Mouse (Mus musculus): ENCODE data around the gene Rdh7.
"Not testable (repeated sequence)": the region's sequence is repeated elsewhere in the genome, so short reads cannot be mapped to it uniquely, and the experiment has no call there.

The Rdh7 gene

DNA sequence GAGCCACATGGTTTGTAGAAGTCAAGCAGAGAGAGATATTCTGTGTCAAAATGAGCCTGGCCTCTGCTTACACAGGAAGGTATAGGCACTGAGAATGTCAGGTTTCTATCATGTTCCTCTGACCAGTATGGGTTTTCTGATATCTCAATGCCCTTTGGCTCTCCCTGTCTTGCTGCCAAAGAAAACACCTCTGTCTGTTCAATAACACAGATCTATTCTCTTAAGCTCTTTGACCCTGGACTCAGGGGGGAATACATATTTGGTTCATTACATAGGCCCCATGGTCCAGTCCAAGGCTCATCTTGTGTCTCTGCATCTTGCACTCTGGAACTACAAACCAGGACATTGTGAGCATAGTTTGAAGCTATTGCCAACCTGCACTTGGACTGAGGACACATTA, at the start of gene Rdh7:
TSS of gene Rdh7 (minus strand) at position 213 of the 400 bp plus-strand sequence.
- DNase-seq, result peak; percentile 45

- DNase-seq, result peak; percentile 72 to 88
These were observed 48.9 kb upstream of the Rdh7 start for GRCm38 (mm10) chr10:127937428-127938010.

GRCm38 (mm10) chr10:127936747-127937409, 48.3 kb upstream of the Rdh7 start:
- DNase-seq, result peak in 1 of 2 experiments; percentile 38

- DNase-seq, result peak in 1 of 2 experiments; percentile 42
These were observed 47.7 kb upstream of the Rdh7 start for GRCm38 (mm10) chr10:127936271-127936670.

- DNase-seq, result peak in 1 of 2 experiments; percentile 34
These were observed 43.8 kb upstream of the Rdh7 start for GRCm38 (mm10) chr10:127932290-127932926.

DNA sequence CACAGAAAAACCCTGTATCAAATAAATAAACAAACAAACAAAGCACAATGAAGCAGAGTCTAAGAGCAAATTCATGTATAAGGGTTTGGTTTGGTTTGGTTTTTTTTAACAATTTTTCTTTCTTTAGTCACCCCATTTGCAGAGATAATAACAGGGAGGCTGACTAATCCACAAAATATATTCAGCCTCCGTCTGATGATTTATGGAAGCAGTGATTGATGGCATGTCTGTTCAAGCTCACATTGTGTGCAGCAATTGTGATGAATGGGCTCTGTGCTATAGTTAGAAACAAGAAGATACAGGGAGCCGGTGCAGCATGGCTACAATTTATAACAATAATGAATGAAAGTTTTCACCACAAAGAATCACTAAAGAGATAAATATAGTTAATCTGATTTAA, 39.1 kb upstream of the Rdh7 start:
- DNase-seq, result no peak

DNA sequence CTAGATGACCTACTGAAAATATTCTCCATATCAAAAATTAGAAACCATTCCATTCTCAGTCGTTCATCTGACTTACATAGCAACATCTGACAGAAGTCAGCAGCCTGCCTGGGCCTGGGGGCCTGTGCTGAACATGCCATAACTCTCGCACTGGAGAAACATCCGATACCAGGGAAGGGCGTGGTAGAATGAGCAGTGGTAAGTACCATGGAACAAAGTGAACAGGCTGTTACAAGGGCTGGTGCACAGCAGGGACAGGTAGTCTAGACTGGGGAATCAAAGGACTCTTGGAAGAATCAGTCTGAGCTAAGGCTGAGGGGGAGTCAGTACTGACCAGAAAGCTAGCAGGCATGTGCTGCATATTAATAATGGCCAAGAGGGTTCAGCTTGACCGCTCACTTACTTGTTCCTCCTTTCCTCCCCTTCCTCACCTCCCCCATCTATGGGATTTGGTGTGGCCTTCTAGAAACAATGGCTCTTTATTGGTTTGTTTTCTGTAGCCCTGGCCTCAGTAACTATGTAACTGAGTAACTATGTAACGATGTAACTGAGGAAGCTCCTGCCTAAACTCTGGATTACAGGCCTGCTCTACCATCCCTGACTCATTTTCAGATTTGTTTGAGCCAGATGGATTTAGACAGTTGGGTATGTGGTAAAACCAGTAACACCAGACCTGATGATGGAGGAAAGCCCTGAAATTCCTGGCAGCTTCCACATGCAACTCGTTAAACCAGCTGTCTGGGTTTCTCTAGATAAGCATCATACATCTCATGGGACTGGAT, 36.2 kb upstream of the Rdh7 start:
- DNase-seq, result no peak

GRCm38 (mm10) chr10:127923024-127923423, 34.4 kb upstream of the Rdh7 start:
- DNase-seq, result no peak

DNA sequence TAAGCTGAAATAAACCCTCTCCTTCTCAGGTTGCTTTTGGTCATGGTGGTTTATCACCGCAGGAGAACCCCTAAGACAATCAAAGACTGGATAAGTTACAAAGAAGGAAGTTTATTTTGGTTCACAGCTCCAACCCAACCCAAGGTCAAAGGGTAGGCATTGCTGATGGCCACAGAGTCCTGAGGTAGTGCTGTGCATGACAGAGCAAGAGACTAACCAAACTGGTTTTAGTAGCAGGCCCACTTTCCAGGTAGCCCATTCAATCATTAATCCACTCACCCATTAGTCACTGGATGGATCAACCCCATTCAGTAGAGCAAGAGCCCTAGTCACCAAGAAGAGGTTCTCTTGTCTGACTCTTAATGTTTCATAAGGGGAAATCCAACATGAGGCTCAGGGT, 33.6 kb upstream of the Rdh7 start:
- DNase-seq, result no peak

- DNase-seq, result no peak
These were observed 29.0 kb upstream of the Rdh7 start for GRCm38 (mm10) chr10:127917651-127918050.

- not testable (repeated sequence) for DNase-seq
These were observed 28.6 kb upstream of the Rdh7 start for GRCm38 (mm10) chr10:127917183-127917582.

- DNase-seq, result no peak
These were observed 27.0 kb upstream of the Rdh7 start for GRCm38 (mm10) chr10:127915578-127915977.

- no peak for DNase-seq
These were observed 18.9 kb upstream of the Rdh7 start for GRCm38 (mm10) chr10:127907386-127907951.

- no peak for DNase-seq
These were observed 17.5 kb upstream of the Rdh7 start for GRCm38 (mm10) chr10:127906138-127906537.

GRCm38 (mm10) chr10:127904718-127905446, 16.3 kb upstream of the Rdh7 start:
- peak; percentile 45 to 53 for DNase-seq

- no peak for DNase-seq
These were observed 14.5 kb upstream of the Rdh7 start for GRCm38 (mm10) chr10:127903116-127903515.

DNA sequence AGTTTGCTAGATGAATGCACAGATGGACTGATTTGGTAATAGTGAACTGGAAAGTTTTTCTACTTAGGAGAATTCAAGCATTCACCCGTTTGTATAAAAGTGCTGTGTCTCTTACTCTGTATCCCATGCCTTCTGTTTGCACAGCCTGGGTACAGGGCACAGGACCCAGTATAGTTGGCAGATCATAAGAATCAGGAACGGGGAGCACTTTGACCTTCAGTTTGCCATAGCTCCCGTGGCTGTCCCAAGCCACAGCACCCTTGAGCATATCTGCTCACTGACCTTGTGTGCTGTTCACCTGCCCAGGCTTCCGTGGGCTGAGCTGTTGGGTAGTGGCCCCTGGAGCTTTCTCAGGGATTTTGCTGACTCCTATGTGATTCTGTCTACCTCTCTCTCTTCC, 13.1 kb upstream of the Rdh7 start:
- DNase-seq, result no peak

- DNase-seq, result peak; percentile 40 to 75
These were observed 11.2 kb upstream of the Rdh7 start for GRCm38 (mm10) chr10:127899783-127900182.

DNA sequence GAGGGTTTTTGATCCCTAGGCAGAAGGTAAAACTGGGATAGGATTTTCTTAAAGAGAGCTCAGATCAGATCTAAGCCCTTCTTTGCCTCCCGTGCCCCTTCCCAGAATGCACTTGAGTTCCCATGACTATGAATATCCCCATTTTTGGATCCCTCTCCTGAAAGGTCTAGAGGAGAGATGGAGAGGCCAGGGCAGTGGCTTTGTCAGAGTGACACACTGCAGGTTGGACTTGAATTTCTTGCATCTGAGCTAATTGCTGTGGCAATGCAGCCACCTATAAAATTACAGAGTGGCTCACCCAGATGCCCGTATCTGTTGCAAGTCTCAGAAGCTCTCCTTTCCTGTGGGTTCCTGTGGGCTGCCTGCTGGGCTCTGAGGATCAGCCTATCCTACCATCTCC, 9.6 kb upstream of the Rdh7 start, which contains the start of gene Sdr9c7:
TSS of gene Sdr9c7 (plus strand) at position 301 of the 400 bp plus-strand sequence.
- DNase-seq, result no peak

- DNase-seq, result no peak
These were observed 8.9 kb upstream of the Rdh7 start for GRCm38 (mm10) chr10:127897506-127897905.

DNA sequence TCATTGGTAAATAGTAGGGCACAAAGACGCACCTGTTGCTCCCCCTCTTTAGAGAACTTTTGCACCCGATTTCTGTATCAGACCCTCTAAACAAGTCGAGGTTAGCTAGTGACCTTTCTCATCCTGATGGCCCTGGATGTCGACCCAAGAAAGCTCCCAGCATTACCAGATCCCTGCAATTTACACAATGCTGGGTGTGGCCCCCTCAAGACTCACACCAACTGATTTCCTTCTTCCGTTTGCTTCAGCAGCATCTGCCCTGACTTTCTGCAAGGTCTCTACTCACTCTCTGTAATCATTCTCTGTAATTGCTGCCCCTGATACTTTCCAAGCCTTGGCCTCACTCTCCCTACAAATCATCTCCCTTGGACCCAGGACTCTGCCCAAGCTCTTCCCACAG, 8.1 kb upstream of the Rdh7 start:
- no peak for DNase-seq
